Mouse (Mus musculus) embryonic facial prominence, embryonic 14.5 days (tissue): ENCODE data around the gene Ddx28. TPM values are rescaled to one million over a fixed set of nuclear protein-coding genes. Genes with fewer than 3 reads are reported as not detected.

Experiments
- ATAC-seq: fragments of 200-750 bp; cut with Nextera tagmentation; 2 replicates; pipeline ENCODE4 v1.8.0; 2017; ENCODE audit warnings: low read depth, moderate number of reproducible peaks, moderate TSS enrichment
- DNase-seq: peaks from one replicate; pipeline ENCODE4 v3.0.0-alpha.2; 2015; ENCODE audit warnings: low spot score
- H3K27ac ChIP-seq: fragments of 300-500 bp; sonication (generic); replicated peaks from 2 replicates; pipeline ENCODE4 v1.5.1; 2014; ENCODE audit warnings: low read depth, mild to moderate bottlenecking, low read length, moderate library complexity
- H3K27me3 ChIP-seq: fragments of 300-500 bp; sonication (generic); replicated peaks from 2 replicates; pipeline ENCODE4 v1.6.1; 2014; ENCODE audit warnings: low read length; ENCODE audit not compliant: control insufficient read depth, insufficient read depth
- H3K36me3 ChIP-seq: fragments of 300-500 bp; sonication (generic); 2 replicates; pipeline ENCODE4 v1.6.1; 2014; ENCODE audit warnings: low read length, mixed read lengths; ENCODE audit not compliant: control insufficient read depth, insufficient read depth
- H3K4me1 ChIP-seq: fragments of 300-500 bp; sonication (generic); 2 replicates; pipeline ENCODE4 v1.6.1; 2014; ENCODE audit warnings: antibody characterized with exemption, low read length; ENCODE audit not compliant: control insufficient read depth, insufficient read depth
- H3K4me2 ChIP-seq: fragments of 300-500 bp; sonication (generic); 2 replicates; pipeline ENCODE4 v1.6.1; 2014; ENCODE audit warnings: low read depth, mild to moderate bottlenecking, low read length, moderate library complexity, mixed read lengths
- H3K4me3 ChIP-seq: fragments of 300-500 bp; sonication (generic); 2 replicates; pipeline ENCODE4 v1.5.1; 2014; ENCODE audit warnings: low read depth, mild to moderate bottlenecking, low read length
- H3K9ac ChIP-seq: fragments of 300-500 bp; sonication (generic); 2 replicates; pipeline ENCODE4 v1.6.1; 2014; ENCODE audit warnings: low read depth, mild to moderate bottlenecking, low read length, moderate library complexity, mixed read lengths
- H3K9me3 ChIP-seq: fragments of 300-500 bp; sonication (generic); 2 replicates; pipeline ENCODE4 v1.6.1; 2016; ENCODE audit warnings: low read length; ENCODE audit not compliant: control insufficient read depth
- WGBS: fragments of 180-500 bp; shearing (Covaris S2); extraction: QIAGEN DNeasy Blood & Tissue Kit; methylation state at CpG from one replicate; pipeline ENCODE4 v1.1.7; 2014; 5-methylcytosine and 5-hydroxymethylcytosine counted together
- polyA plus RNA-seq: library from polyadenylated mRNA; unstranded; fragments of >200 nt; fragmentation: Nextera tagmentation; extraction: Ambion mirVana; gene quantifications from 2 replicates; pipeline ENCODE4 v1.2.1, GENCODE M21; 2014

The Ddx28 gene
- polyA plus RNA-seq, 1 experiment from 2014 or later: 14.7 TPM

DNA sequence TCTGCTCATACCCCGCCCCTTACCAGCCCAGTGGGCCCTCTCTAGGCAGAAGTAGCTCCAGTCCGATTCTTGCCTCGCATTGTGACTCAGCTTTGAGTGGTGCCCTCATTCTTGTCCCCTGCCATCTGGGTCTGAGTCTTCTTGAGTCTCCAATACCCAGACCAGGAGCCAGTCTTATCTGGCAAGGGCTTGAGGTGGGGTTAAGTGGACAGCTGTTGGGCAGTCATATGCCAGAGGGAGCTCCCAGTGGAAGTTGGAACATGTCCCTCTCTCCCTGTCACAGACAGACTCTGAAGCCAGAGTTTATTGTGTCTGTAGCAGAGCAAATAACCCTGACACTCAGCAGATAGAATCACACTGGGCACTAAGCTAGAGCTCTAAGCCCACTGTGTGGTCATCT is 39.4 kb upstream of the Ddx28 start:
- Histone ChIP-seq H3K36me3 (peaks cover 35% of the 10 kb centered on the region), H3K4me1 (no peaks in the 10 kb centered on the region), H3K4me3 (no peak overlapping the region), H3K9me3 (no peaks in the 10 kb centered on the region), H3K9ac (no peak overlapping the region), H3K4me2 (no peak overlapping the region), H3K27me3 (no peaks in the 10 kb centered on the region), H3K27ac (no peak overlapping the region)
- WGBS: 88% methylated on average over 3 of the region's 3 CpGs
- DNase-seq (no peak), ATAC-seq (no peak)

DNA sequence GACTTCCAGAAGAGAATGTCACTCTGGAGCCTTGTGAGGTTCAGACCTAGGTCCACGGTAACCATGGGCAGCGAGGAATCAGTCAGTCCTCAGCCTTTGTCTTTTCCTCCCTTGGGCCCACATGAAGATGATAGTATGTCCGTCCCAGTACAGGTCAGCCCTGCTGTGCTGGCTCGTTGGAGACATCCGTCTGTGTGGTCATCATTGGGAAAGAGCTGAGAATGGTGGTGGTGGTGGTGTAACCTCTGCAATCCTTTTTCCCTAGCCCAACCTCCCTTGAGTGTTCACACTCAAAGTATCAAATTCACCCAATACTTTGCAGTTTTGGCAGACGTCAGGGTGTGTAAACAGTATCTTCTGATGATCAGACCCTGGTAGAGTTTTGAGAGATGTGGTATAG is 38.2 kb upstream of the Ddx28 start:
- Histone ChIP-seq H3K4me2 (no peak overlapping the region), H3K27me3 (no peaks in the 10 kb centered on the region), H3K9me3 (no peaks in the 10 kb centered on the region), H3K36me3 (peaks cover 41% of the 10 kb centered on the region), H3K4me3 (no peak overlapping the region), H3K4me1 (no peaks in the 10 kb centered on the region), H3K9ac (no peak overlapping the region), H3K27ac (no peak overlapping the region)
- ATAC-seq: no peak
- no peak for DNase-seq
- 89% methylated on average over 6 of the region's 6 CpGs for WGBS

DNA sequence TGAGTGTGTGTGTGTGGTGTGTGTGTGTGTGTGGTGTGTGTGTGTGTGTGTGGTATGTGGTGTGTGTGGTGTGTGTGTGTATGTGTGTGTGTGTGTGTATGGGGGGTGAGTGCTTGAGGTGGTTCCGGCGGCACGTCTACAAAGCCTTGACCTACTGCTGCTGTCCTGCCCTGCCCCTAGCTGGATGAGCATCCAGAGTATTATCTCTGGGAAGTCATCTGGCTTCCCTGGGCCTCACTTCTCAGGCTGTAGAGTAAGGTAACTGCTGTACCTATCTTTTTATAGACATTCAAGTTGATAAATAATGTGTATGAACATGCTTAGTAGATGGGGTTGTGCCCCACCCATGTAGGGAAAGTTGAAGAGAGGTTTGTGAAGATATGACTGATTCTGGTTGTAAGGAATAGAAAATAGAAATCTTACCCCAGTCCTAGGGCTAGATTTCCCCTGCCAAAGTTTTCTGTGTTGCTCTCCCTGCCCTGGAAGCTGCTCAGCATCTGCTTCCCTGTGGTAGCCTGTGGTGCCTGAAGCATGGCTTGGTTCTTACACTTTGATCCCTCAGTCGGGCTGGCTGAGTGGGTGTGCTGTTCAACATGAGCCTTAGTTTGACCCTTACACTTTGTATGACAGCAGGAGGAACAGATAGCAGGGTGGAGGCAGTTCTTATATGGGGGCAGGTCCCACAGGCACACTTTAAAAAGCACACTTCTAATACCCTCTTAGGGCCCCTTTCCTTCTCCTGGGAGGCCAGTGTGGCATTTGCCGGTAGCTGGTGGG is 36.4 kb upstream of the Ddx28 start:
- H3K27ac ChIP-seq: no peak overlapping the region
- H3K4me2 ChIP-seq: no peak overlapping the region
- WGBS: 84% methylated on average over 5 of the region's 5 CpGs
- no peak overlapping the region for H3K4me3 ChIP-seq
- DNase-seq: no peak
- no peaks in the 10 kb centered on the region for H3K9me3 ChIP-seq
- H3K9ac ChIP-seq: no peak overlapping the region
- no peaks in the 10 kb centered on the region for H3K27me3 ChIP-seq
- H3K4me1 ChIP-seq: no peaks in the 10 kb centered on the region
- ATAC-seq: no peak
- H3K36me3 ChIP-seq: peaks cover 35% of the 10 kb centered on the region; the same call in 1 of the 2 replicates

DNA sequence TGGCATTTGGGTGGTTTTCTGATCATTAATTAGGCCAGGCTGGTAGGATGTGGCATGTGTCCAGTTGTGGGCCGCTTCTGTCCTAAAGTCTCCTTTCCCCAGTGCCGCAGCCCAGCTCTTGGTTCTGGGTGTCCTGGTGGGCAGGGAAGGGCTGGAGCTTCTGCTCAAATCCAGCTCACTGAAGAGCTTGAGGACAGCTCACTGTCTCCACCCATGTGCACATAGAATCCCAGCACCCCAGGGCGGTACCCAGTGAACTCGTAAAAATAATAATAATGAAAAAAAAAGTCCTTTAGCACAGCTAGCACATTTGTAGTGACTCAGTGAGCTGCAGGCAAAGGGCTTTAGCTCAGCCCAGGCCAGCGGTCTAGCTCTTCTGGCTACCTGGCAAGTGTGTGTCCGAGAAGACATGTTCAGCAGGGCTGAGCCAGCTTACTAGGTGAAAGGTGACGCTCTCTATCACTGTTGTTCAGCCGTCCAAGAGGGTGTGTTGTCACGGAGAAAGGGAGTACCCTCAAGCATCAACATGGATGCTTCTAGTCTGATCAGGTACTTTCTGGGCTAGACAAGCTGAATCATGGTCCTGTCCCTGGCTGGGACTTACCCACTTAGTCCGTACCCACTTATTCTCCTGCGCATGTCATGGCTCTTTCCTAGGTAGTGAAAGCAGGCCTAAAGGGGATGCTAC is 35.3 kb upstream of the Ddx28 start:
- ATAC-seq: no peak
- whole genome bisulfite sequencing: 91% methylated on average over 11 of the region's 11 CpGs
- no peak for DNase-seq
- Histone ChIP-seq H3K9me3 (no peaks in the 10 kb centered on the region), H3K4me2 (no peak overlapping the region), H3K36me3 (peaks cover 28% of the 10 kb centered on the region; the same call in 1 of the 2 replicates), H3K9ac (no peak overlapping the region), H3K4me1 (no peaks in the 10 kb centered on the region), H3K27me3 (no peaks in the 10 kb centered on the region), H3K4me3 (no peak overlapping the region), H3K27ac (no peak overlapping the region)

DNA sequence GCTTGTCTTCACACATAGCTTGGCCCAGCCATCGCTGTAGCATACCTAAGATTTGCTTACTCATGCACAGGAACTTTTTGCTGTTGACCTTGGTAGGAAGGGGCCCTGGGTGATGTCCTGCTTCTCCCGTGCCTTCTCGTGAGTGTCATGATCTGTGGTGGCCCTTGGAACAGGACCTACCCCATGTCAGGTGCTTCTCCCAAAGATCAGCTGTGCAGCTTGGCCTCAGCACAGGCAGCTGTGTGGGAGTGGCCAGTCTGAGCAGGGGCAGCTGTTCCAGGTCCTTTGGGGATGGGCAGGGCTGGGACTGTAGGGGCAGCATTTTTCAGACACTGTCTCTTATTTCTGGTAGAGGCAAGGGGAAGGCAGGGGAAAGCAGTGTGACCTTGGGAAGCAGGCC is 32.5 kb upstream of the Ddx28 start:
- no peak overlapping the region for H3K27ac ChIP-seq
- peak; percentile 64 for DNase-seq
- H3K36me3 ChIP-seq: peaks cover 17% of the 10 kb centered on the region
- ATAC-seq: peak; percentile 81
- H3K4me2 ChIP-seq: no peak overlapping the region
- no peak overlapping the region for H3K4me3 ChIP-seq
- H3K9me3 ChIP-seq: no peaks in the 10 kb centered on the region
- no peaks in the 10 kb centered on the region for H3K27me3 ChIP-seq
- WGBS: 78% methylated on average over 3 of the region's 3 CpGs
- no peaks in the 10 kb centered on the region for H3K4me1 ChIP-seq
- no peak overlapping the region for H3K9ac ChIP-seq

DNA sequence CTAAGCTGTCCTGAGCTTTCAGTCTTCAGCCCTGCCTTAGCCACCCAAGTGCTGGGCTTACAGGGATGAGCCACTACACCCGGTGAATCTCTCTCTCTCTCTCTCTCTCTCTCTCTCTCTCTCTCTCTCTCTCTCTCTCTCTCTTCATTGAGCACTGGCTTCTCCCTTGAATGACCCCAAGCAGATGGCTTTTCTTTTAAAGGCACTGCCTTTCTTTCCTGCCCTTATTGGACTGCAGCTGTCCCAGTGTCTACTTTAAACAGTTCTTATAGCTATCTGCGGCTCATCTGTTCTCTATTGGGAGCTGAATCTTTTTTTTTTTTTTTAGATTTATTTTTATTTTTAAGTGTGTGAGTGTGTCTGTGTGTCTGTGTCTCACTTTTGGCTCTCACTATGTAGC is 31.4 kb upstream of the Ddx28 start:
- H3K27me3 ChIP-seq: no peaks in the 10 kb centered on the region
- H3K27ac ChIP-seq: no peak overlapping the region
- 72% methylated on average over 2 of the region's 2 CpGs for WGBS
- H3K36me3 ChIP-seq: peaks cover 17% of the 10 kb centered on the region
- H3K4me1 ChIP-seq: no peaks in the 10 kb centered on the region
- no peak overlapping the region for H3K4me2 ChIP-seq
- H3K4me3 ChIP-seq: no peak overlapping the region
- peak; percentile 55 for DNase-seq
- no peak overlapping the region for H3K9ac ChIP-seq
- peak; percentile 53; the same call in 1 of the 2 replicates for ATAC-seq
- H3K9me3 ChIP-seq: no peaks in the 10 kb centered on the region

DNA sequence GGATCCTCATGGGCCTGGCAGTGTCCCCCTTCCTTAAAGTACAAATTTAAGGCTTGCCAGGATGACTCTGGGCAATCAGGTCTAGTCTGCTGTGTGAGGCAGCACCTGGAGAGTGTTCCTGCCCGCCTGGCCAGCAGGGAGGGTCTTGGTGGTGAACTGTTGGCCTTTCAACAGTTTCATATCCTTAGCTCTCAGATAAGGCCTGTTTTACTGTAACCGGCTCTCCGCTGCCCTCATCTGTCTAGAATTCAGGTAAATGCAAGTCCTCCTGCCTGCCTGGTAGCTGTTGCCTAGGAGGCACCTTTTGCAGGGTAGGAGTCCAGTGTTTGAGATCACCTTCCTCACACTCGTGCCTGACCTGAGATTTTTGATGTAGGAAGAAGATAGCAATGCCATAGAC is 28.5 kb upstream of the Ddx28 start:
- Histone ChIP-seq H3K9me3 (no peaks in the 10 kb centered on the region), H3K4me2 (no peak overlapping the region), H3K9ac (no peak overlapping the region), H3K27me3 (no peaks in the 10 kb centered on the region), H3K27ac (no peak overlapping the region), H3K4me3 (no peak overlapping the region), H3K4me1 (no peaks in the 10 kb centered on the region), H3K36me3 (peaks cover 14% of the 10 kb centered on the region)
- DNase-seq: no peak
- ATAC-seq: no peak
- 72% methylated on average over 4 of the region's 4 CpGs for WGBS

DNA sequence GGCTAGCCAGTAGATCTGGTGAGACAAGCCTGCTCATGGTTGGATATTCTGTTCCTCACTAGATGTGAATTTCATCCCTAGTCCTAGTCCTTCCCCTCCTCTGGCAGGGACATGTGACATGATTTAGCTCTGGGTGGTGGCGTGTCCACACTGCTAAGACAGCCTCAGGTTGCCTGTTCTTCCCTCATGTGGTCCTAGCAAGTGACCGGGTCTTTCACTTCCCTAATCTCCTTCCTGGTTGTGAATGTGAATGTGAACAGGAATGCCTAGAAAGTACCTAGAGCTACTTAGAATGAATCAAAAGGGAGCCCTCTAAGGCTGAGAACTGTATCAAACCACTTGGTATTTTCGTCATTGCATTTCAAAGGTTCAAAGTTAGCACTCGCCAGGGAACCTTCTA is 27.9 kb upstream of the Ddx28 start:
- Histone ChIP-seq H3K9me3 (no peaks in the 10 kb centered on the region), H3K36me3 (peaks cover 8% of the 10 kb centered on the region), H3K27me3 (no peaks in the 10 kb centered on the region), H3K4me3 (no peak overlapping the region), H3K9ac (no peak overlapping the region), H3K27ac (no peak overlapping the region), H3K4me2 (no peak overlapping the region), H3K4me1 (no peaks in the 10 kb centered on the region)
- ATAC-seq (no peak), DNase-seq (no peak)
- 89% methylated on average over 4 of the region's 4 CpGs for WGBS

DNA sequence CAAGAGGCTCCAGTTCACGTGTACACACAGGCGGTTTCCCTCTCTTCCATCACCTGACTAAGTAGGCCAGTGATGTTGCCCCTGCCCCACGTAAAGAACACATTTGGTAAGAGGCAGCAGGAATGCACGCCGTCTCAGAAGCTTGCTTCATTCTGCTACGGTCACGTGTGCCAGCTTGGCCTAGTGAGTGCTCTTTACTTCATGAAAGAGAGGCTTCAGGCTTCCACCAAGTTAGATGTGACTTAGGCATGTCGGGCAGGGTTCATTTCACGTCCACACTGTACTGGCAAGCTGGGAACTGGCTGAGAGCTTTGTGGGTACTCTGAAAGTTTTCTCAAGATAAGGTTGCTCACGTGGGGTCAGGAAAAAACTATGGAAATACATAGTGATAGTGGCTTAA is 27.0 kb upstream of the Ddx28 start:
- WGBS: 86% methylated on average over 10 of the region's 10 CpGs
- Histone ChIP-seq H3K4me2 (no peak overlapping the region), H3K9me3 (no peaks in the 10 kb centered on the region), H3K9ac (no peak overlapping the region), H3K27me3 (no peaks in the 10 kb centered on the region), H3K27ac (no peak overlapping the region), H3K4me1 (no peaks in the 10 kb centered on the region), H3K4me3 (no peak overlapping the region), H3K36me3 (peaks cover 13% of the 10 kb centered on the region)
- ATAC-seq (no peak), DNase-seq (no peak)
